Mouse (Mus musculus) layer of hippocampus, adult 8-10 months (tissue): ENCODE data around the gene Pcnx4. TPM values are rescaled to one million over a fixed set of nuclear protein-coding genes. Genes with fewer than 3 reads are reported as not detected.

Source experiments
- DNase-seq, 2 experiments: peaks; one replicate each; pipeline ENCODE4 v3.0.0; 2022; ENCODE audit warnings: low spot score in 2 of 2
- total RNA-seq, 4 experiments: library from RNA; stranded (reverse); gene quantifications; 2 replicates each; pipeline ENCODE4 v1.2.4; 2022

Pcnx4 gene
- total RNA-seq = 10 to 100 TPM; 30.3 to 32.7 (median 30.8) TPM

- DNase-seq = peak; percentile 90 to 94
Observed at GRCm38 (mm10) chr12:72536021-72536597, at the start of gene Pcnx4. TSS of gene Pcnx4 (plus strand) at chr12:72536383.

- DNase-seq = no peak
Observed at GRCm38 (mm10) chr12:72487498-72487897, 48.7 kb upstream of the Pcnx4 start.

GRCm38 (mm10) chr12:72489995-72490394, 46.2 kb upstream of the Pcnx4 start:
- DNase-seq = no peak

- no peak for DNase-seq
Observed at GRCm38 (mm10) chr12:72491063-72491719, 45.0 kb upstream of the Pcnx4 start.

- no peak for DNase-seq
Observed at GRCm38 (mm10) chr12:72496866-72497600, 39.1 kb upstream of the Pcnx4 start.

GRCm38 (mm10) chr12:72509606-72510005, 26.6 kb upstream of the Pcnx4 start:
- no peak for DNase-seq

GRCm38 (mm10) chr12:72515446-72515845, 20.7 kb upstream of the Pcnx4 start:
- DNase-seq = no peak

GRCm38 (mm10) chr12:72518114-72518728, 18.0 kb upstream of the Pcnx4 start:
- no peak for DNase-seq

GRCm38 (mm10) chr12:72519352-72519751, 16.8 kb upstream of the Pcnx4 start:
- DNase-seq = no peak

- no peak for DNase-seq
Observed at GRCm38 (mm10) chr12:72519855-72520254, 16.3 kb upstream of the Pcnx4 start.

- no peak for DNase-seq
Observed at GRCm38 (mm10) chr12:72520645-72521044, 15.5 kb upstream of the Pcnx4 start.

- DNase-seq = no peak
Observed at GRCm38 (mm10) chr12:72525588-72525987, 10.6 kb upstream of the Pcnx4 start.

- DNase-seq = no peak
Observed at GRCm38 (mm10) chr12:72532303-72532702, 3.9 kb upstream of the Pcnx4 start.

- DNase-seq = no peak
Observed at GRCm38 (mm10) chr12:72533986-72534385, 2.2 kb upstream of the Pcnx4 start.

GRCm38 (mm10) chr12:72535599-72535998, 584 bp upstream of the Pcnx4 start:
- DNase-seq = no peak

- peak; percentile 13 to 34 for DNase-seq
Observed at GRCm38 (mm10) chr12:72538571-72538970, 2.4 kb downstream of the Pcnx4 start.

GRCm38 (mm10) chr12:72554347-72554746, 18.2 kb downstream of the Pcnx4 start:
- no peak for DNase-seq

GRCm38 (mm10) chr12:72564281-72564795, 28.2 kb downstream of the Pcnx4 start:
- DNase-seq = no peak

GRCm38 (mm10) chr12:72582021-72582420, 45.8 kb downstream of the Pcnx4 start:
- DNase-seq = no peak

- DNase-seq = no peak
Observed at GRCm38 (mm10) chr12:72583099-72583498, 46.9 kb downstream of the Pcnx4 start.

GRCm38 (mm10) chr12:72585339-72585738, 49.2 kb downstream of the Pcnx4 start:
- DNase-seq = no peak

- no peak for DNase-seq
Observed at GRCm38 (mm10) chr12:72592991-72593390, 56.8 kb downstream of the Pcnx4 start.
